In genomic region chr4:32961394-32961793, GRCm38 (mm10) we compare ENCODE assay signal across 16 mouse cellular contexts.
"Had no signal": no experiment of that assay in that cellular context is flagged by ENCODE, and none has a peak within 500 bp of the region (broad histone marks: within the 10 kb centered on the region; RNA-seq: fewer than 3 reads in every experiment).

No protein-coding gene starts in this region.

- H3K27me3 ChIP-seq: neural tube, embryonic 12.5 days; neural tube, embryonic 13.5 days; neural tube, embryonic 15.5 days; stomach, embryonic 15.5 days had no signal

- DNase-seq: retina, postnatal 1 day; right cerebral cortex, adult 18-20 months; right cerebral cortex, postnatal 14 days; right cerebral cortex, postnatal 25 days; right cerebral cortex, postnatal 4 days; spleen, adult 18-20 months; thymus, adult 18-20 months; thymus, adult 2 months; thymus, postnatal 14 days; thymus, postnatal 25 days; thymus, postnatal 36 days had no signal

- H3K4me2 ChIP-seq: neural tube, embryonic 12.5 days; neural tube, embryonic 13.5 days; neural tube, embryonic 15.5 days; stomach, embryonic 15.5 days had no signal

- H3K4me1 ChIP-seq: neural tube, embryonic 12.5 days; neural tube, embryonic 13.5 days; neural tube, embryonic 15.5 days; stomach, embryonic 15.5 days had no signal

- H3K9me3 ChIP-seq: neural tube, embryonic 12.5 days; neural tube, embryonic 13.5 days; neural tube, embryonic 15.5 days; stomach, embryonic 15.5 days had no signal

- H3K36me3 ChIP-seq: neural tube, embryonic 12.5 days; neural tube, embryonic 13.5 days; neural tube, embryonic 15.5 days; stomach, embryonic 15.5 days had no signal

- H3K9ac ChIP-seq: neural tube, embryonic 12.5 days; neural tube, embryonic 13.5 days; neural tube, embryonic 15.5 days; stomach, embryonic 15.5 days had no signal

- H3K4me3 ChIP-seq: neural tube, embryonic 12.5 days; neural tube, embryonic 13.5 days; neural tube, embryonic 15.5 days; stomach, embryonic 15.5 days had no signal

- H3K27ac ChIP-seq: neural tube, embryonic 12.5 days; neural tube, embryonic 13.5 days; neural tube, embryonic 15.5 days; stomach, embryonic 15.5 days; stomach, postnatal 0 days had no signal
